Mouse (Mus musculus) spleen, embryonic (tissue): ENCODE data around the gene Cxcr6.

Experiments
- CTCF ChIA-PET: fragments of 350-600 bp; sonication (Branson Sonifier 250); formaldehyde crosslinking; loops from one replicate; lab custom pipeline; 2022; lab: Charles Lee

The Cxcr6 gene

DNA sequence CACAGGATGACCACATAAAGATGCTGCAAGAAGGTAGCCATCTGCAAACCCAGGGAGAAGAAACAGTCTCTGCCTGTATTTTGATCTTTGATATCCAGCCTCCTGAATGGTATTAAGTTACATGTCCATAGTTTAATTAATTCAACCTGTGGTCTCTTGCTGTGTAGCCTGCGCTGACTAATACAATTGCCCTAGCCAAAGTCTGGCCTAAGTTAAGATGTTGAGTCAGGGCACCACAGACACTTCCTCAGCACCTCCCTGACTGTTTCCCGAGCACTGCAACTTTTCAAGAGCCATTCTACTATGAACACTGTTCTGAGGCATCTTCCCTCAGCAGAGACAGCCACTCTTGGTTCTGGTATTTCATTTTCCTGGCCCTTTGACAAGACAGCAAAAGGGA, 12.3 kb downstream of the Cxcr6 start:
- CTCF ChIA-PET = no interaction called here

DNA sequence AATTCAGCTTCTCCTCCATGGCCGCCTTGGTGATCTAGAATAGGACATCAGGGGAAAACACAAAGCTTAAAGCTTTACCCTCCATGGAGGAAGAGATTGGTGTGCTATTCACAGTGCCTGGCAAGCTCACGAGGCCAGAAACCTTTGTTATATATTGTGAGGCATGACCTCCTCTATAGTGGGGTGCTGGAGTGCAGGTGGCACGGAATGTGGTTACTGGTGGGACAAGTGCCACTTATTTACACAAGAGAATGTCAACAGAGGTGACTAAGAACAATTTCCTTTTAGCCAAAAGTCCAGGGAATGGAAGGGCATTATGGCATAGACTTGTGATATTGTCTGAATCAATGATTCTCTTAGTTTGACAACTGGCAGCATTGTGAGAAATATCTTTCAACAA, 20.4 kb downstream of the Cxcr6 start:
- CTCF ChIA-PET = interaction anchor here (0.5 kb wide), 1 partner anchor 132 kb away, joined by 7 read pairs; no protein-coding TSS in a partner anchor

DNA sequence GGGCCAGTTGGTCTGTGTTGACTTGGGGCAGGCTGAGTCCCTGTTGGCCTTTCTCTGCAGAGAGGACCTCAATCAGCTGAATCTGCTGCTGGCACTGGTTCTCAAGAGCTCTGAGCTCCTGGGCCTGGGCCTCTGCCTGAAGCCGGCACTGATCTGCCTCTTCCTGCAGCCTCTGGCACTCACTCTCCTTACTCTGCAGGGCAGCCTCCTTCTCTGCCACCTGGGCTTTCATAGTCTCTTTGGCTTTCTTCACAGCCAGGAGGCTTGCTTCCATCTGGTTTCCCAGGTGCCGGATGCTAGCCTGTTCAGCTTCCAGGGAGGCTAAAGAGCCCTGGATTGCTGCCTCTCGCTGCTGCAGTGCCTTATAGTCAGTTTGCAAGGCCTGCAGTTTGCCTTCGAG, 22.6 kb downstream of the Cxcr6 start:
- CTCF ChIA-PET = no interaction called here

DNA sequence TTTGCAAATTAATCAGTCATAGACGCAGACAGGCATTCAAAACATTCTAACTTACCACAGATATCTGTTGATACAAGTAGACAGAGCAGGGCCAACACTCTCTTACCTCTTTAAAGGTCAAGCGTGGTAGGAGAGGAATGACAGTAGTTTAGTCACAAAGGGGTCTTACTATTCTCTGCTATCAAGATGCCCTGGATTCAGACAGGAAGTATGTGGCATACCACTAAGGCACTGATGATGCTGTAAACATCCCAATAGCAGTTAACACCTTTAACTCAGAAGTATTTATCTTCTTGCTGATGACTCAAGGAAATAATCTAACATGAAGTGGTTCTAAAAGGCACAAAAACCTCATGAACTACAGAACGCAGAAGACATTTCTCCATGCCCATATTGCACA, 29.6 kb downstream of the Cxcr6 start:
- CTCF ChIA-PET = no interaction called here

DNA sequence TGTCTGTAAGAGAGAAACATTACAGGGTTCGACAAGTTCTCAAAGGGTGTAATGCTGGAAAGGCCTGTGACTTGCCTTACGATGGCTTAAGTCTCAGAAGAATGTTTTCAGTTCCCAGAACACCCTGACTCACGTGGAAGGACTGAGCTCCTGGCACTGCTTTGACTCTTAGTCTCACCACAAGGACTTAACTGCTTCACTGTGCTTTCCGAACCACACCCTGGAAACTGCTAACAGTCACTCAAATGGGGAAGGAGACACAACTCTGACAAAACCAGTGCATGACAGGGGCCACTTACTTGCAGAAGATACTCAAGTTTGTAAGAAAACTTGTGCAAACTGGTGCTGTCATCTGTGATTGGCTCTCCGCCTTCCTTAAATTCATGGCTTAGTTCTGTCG, 34.0 kb downstream of the Cxcr6 start:
- CTCF ChIA-PET = no interaction called here

DNA sequence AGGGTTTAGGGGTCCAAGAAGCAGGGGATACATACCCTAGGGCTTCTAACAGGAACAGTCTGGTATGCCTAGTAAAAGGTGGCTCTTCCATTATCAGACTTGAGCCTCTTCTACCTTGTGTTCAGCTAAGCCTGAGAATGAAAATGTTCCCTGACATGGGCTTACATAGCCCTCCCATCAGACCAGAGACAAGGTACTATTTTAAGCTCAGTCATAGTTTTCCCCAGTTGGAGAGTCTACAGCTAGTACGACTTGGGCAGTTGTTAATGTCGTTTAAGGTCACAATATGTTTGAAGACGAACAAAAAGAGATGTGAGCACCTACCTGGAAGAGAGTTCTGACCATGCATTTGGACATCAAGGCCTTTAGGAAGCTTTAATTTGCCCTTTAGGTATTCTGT, 38.2 kb downstream of the Cxcr6 start:
- CTCF ChIA-PET = no interaction called here

DNA sequence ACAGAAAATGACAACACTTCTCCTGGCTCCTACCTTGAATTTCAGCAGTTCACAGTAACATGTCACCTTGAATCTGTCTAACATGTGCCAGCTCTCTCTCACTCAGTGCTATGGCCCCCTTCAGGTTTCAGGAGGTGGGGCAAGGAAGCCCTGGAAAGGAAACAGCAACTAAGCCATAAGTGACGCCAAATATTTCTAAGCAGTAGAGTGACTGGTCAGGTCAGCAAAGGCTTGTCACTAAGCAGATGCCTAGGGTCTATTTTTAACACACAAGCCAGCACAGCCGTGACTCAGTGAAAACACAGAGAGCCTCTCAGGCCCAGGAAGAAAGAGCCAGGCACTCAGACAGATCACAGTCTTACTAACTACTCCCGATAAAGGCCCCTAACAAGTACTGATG, 38.8 kb downstream of the Cxcr6 start:
- CTCF ChIA-PET = no interaction called here

DNA sequence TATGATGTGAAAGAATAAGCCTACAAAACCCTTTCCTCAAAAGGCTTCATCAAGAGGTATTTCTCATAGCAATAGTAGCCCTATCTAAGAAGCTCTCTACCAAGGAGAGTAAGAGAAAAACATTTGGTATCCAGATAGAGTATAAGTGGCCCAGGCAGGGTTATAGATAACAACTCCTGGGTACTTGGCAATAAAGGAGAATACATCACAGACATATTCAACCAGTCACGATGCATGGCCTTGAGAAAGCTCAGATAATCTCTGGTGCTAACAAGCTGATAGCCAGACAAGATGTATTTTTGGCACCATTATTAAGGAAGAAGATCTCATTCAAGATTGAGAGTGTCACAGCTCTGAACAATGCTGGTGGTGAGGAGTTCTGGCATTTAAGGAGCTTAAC, 40.2 kb downstream of the Cxcr6 start:
- CTCF ChIA-PET = no interaction called here

DNA sequence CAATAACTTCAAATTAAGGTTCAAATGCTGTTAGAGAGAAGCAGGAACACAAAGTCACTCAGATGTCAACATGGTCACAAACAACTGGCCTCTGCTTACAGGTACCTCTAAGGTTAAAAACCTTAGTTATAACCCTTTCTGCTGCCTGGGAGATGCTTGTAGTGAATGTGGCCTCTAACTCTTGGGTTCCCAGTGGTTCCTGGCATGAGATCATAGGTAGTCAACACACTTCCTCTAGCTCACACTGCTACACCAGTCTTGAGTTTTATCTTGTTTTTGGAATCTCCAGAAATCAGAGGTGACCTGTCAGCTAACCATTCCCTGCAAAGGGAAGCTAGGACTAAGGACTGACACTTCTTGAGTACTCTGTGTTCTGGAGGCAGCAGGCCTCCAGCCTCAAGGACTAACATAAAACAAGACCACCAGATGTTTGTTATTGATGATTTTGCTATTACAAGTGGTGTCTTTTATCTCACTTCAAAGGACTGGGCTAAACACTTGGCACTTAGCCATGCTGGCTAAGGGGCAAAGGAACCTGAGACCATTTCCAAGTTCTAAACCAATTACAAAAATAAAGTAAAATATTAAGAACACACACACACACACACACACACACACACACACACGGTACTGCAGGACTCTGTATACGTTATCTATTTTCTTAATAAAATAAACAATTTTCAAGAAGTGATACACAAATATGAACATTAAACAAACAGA, 43.9 kb downstream of the Cxcr6 start:
- CTCF ChIA-PET = interaction anchor here (0.8 kb wide), 1 partner anchor 7 kb away, joined by 3 read pairs; no protein-coding TSS in a partner anchor

DNA sequence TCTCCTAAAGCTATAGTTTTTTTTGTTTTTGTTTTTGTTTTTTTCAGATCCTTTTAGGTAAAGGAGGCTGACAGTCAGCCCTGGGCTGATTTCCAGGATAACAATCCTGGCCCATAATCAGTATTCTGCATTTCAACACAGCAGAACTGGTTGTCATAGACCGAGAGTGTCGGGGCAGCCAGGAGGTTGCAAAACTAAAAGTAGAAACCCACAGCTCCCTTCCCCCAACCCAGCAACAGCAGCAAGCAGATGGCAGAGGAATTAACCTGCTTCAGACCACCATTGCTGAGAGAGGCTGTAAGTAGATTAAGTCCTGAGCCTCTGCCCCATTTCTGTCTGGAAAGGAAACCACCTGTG, 44.4 kb downstream of the Cxcr6 start:
- CTCF ChIA-PET = interaction anchor here (0.8 to 1.0 kb wide), 2 partner anchors 8 to 279 kb away, joined by 3 read pairs; no protein-coding TSS in a partner anchor

DNA sequence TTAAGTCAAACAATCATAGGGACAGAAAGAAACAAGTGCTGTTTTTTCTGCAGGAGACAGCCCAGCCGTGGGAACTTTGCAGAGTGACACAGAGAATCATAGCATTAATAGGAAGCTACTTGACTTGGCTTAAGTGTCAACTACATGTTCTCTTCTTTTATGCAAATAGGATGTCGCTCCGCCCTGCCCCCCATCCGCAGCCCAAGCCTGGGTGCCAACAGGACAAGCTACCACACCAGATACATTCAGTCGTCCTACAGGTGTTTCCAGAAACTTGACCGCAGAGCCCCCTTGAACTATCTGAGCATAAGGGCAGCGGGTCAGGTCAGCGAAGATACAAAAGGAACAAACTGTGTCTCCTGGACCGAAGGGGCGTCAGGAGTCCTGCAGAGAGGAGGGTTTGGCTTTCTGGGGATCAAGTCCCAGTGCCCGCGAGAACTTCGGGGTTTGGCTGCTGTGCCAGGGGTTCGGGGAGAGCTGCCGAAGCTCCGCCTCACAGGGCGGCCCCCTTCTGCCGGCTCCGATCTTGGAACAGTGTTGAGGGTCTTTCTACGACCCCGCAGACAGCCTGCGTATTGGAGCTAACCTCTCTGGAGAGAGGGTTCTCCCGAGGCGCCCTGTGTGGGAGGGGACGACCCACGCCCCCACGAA, 44.9 kb downstream of the Cxcr6 start:
- CTCF ChIA-PET = interaction anchor here (0.8 to 1.0 kb wide), 2 partner anchors 8 to 279 kb away, joined by 3 read pairs; no protein-coding TSS in a partner anchor

DNA sequence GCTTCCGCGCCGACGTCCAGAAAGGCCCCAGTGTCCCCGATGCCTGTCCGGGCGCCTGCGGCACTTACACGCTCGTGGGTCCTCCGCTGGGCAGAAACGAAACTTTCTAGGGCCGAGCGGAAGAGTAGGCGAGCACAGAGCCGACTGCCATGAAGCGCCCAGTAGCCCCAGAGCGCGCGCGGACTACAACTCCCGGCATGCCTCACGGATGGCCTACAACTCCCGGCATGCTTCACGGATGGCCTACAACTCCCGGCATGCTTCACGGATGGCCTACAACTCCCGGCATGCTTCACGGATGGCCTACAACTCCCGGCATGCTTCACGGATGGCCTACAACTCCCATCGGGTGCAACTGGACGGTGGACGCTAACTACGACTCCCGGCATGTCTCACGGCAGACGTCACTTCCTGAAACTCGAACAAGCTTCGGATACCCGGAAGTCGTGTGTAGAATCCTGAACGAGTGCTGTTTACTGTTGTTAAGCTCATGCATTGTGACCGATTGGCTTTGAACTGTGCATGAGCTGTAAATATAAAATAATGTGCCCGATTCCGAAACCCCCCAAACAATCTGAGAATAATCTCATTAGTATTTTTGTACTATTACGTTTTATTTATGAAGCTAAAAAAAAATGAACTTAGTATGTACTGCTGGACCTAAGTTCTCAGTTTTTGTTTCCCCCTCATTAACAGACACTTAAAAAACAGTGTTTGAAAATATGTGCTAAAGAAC, 45.6 kb downstream of the Cxcr6 start, which contains the start of gene Fyco1:
Gene Fyco1 (minus strand): TSS at position 187 of the 736 bp plus-strand sequence.
- CTCF ChIA-PET = interaction anchor here (1.0 kb wide), 1 partner anchor 278 kb away, joined by 3 read pairs; no protein-coding TSS in a partner anchor

DNA sequence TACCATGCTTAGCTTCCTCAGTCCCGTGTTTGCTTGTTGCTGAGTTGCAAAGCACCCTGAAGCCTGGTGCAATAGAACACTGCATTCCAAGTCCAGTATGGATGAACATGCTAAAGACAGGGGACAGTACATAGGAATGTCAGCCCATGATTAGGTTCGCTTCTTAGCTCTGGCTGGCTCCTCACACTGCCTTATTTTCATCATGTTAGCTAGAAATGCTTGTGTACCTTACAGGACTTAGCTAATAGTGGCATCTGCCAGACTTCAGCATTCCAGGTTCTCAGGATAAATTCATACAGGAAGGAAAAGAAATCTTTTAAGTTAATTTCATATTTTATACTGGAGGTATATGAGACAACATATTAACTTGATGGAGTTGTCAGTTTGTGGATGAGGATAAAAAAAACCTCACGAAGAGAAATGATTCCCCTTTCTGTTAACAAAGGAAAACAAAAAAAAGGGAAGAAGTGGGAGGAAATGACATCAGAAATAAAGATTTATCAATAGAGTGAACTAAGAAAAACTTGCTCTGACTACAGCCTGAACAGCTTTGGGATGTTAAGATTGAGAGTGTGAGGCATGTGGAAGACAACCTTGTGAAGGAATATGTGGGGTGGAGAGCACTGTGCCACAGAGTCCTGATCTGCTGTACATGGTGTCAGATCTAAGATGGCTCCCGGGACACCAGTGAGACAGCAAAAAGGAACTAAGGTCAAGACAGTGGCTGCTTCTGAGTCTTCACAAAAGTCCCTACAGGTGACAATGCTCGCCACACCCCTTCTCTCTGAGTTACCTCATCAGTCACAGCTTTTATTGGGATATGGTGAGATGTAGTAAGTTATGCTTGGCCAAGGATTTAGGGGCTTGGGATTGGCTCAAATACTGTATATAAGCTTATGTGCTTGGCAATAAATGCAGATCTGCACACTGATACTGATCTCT, 46.4 kb downstream of the Cxcr6 start:
- CTCF ChIA-PET = no interaction called here

DNA sequence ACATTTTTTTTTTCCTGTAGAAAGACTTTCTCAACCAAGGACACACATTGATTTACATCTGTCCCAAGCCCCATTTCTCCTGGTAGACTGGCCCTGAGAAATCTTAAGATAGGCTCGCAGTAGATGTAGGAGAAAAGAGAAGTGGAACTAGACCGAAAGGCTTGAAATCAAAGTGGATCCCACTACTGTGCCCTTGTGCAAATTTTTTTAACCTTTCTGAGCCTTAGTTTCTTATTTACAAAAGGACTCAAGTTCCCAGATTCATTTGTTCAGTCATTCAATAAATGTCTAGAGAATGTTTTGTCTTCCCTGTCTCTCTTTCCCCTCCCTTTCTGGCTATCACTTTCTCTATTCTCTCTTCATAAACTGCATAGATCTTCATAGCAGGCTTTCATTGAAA, 50.6 kb downstream of the Cxcr6 start:
- CTCF ChIA-PET = no interaction called here
